Mouse (Mus musculus) heart, adult 8-10 months (tissue): ENCODE results near the gene Rtn1. TPM values are rescaled to one million over a fixed set of nuclear protein-coding genes. Genes with fewer than 3 reads are reported as not detected.

Experiments used
- DNase-seq: peaks from one replicate; pipeline ENCODE4 v3.0.0; 2022; ENCODE audit warnings: low spot score
- total RNA-seq, 4 experiments: library from RNA; stranded (reverse); gene quantifications; 2 replicates each; pipeline ENCODE4 v1.2.4; 2022

Rtn1 gene
- total RNA-seq, 4 experiments from 2014 or later: 3.3 to 7.0 (median 5.0) TPM

GRCm38 (mm10) chr12:72373916-72374615 is 34.8 kb downstream of the Rtn1 start:
- DNase-seq: no peak

GRCm38 (mm10) chr12:72370081-72370480 is 38.8 kb downstream of the Rtn1 start:
- DNase-seq: no peak

- no peak for DNase-seq
These were observed 42.1 kb downstream of the Rtn1 start for GRCm38 (mm10) chr12:72366763-72367162.

GRCm38 (mm10) chr12:72366104-72366437 is 42.8 kb downstream of the Rtn1 start:
- no peak for DNase-seq

GRCm38 (mm10) chr12:72365231-72366103 is 43.4 kb downstream of the Rtn1 start:
- DNase-seq: no peak

- DNase-seq: no peak
These were observed 44.3 kb downstream of the Rtn1 start for GRCm38 (mm10) chr12:72364543-72364942.

DNA sequence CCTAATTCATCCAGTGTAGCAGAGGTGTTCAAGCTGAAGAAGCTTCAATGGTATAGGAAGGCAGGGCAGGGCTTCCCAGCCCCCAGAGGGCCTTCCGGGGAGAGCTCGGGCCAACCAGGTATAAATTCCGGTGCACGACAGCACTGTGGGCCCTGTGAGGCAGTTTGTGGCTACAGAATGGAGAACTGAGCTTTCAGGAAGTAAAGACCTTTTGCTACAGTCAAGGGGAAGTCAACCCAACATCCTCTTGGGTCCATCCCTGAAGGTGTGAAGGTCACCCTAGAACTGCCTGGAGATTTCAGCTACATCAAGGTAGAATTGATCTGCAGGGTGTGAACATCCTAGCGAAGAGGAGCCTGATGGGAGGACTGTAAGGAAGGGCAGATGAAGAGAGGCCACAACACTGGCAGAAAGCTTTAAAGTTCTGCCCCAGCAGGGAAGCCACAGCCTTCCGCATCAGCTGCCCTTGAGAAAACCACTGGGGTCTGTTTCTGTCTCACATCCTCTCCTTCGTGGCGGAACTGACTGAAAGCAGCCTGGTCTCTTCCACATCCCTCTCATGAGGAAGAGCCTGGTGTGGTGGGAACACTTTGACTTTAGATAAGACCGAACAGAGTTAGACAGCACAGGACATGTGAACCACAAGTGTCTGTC is 47.0 kb downstream of the Rtn1 start:
- DNase-seq: no peak

GRCm38 (mm10) chr12:72360926-72361615 is 47.8 kb downstream of the Rtn1 start:
- DNase-seq: no peak

GRCm38 (mm10) chr12:72359903-72360302 is 49.0 kb downstream of the Rtn1 start:
- no peak for DNase-seq

- no peak for DNase-seq
These were observed 51.0 kb downstream of the Rtn1 start for GRCm38 (mm10) chr12:72357667-72358420.

DNA sequence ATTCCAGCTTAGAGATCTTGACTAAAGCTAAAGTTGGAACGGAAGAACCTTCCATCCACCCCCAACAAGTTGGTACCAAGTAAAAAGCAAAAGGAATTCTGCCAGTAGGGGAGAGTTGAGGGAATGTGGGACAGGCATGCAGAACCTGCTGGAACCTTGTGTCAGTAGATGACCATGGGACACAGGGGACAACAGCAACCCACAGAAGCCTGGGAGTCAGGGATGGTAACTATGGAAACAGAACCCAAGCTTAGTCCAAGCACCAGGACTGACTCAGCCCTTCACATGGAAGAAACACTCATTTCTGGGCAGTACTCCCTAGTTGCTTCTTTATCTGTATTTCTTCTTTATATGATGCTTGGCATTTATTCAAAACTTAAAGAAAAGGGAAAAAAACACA is 54.6 kb downstream of the Rtn1 start:
- no peak for DNase-seq

DNA sequence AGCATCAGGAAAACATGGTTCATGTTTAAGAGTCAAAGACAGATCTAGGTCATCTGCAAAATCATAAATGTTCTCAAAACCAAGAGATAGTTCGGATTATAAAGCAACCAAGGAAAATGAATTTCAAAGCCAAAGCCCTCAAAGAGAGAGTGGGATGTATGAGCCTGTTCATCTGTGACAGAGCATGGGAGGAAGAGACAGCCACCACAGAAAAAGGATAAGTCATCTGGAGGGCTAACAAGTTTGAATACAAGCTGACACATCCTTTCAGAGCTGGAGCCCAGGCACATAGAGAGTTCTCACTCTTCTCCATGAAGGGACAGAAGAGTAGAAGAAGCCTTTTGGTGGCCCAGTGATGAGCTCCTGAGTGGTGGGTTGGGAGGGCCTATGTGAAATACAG is 55.3 kb downstream of the Rtn1 start:
- no peak for DNase-seq

DNA sequence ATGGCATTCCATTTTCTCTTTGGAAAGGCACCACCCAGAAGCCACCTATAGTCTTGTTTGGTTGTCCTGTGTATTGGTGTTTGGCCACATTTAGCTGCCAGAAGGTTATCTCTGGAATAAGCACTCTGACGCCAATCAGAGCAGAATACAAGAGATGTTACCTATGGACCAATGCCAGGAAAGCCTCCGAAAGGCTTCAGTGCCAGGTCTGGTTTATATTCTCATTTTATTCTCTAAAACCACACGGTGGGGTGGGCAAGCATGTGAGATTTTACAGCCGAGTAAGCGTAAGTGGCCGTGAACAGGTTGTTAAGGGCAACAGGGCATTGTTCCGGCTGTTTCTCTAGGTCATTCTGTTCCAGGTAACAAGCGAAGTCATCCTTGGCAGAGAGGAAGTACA is 60.3 kb downstream of the Rtn1 start:
- DNase-seq: no peak

DNA sequence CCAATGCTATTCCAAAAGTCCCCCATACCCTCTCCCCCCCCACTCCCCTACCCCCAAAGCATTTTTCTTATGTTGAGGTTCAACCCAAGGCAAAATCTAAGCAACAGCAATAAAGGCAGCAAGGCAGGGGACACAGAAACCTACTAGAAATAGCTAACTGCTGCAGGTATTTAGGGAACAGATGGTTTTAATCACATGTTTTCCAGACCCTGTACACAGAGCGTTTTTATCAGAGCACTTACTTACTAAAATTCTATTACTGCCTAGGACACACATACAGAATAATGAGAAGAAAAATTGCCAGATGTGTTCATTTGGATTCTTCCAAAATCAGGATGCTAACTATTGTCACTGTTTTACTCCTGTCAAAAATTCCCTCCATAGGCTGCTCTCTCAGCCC is 61.7 kb downstream of the Rtn1 start:
- no peak for DNase-seq

DNA sequence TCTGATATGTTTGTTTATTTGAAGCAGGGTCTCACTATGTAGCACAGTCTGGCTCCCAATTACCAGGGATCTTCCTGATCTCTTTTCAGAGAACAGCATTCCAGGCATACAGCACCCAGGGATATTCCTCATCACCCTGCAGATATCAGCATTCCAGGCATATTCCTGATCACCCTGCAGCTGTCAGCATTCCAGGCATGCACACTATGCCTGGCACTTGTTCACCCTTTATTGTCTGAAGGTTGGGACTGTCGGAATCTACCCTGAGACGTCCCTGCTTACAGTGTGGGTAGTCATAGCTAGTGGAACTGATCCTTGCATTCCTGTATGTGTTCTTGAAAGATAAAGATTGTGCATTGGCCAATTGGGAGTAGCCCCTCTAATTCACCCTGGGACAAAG is 65.2 kb downstream of the Rtn1 start:
- DNase-seq: no peak

GRCm38 (mm10) chr12:72336009-72336408 is 72.8 kb downstream of the Rtn1 start:
- no peak for DNase-seq

DNA sequence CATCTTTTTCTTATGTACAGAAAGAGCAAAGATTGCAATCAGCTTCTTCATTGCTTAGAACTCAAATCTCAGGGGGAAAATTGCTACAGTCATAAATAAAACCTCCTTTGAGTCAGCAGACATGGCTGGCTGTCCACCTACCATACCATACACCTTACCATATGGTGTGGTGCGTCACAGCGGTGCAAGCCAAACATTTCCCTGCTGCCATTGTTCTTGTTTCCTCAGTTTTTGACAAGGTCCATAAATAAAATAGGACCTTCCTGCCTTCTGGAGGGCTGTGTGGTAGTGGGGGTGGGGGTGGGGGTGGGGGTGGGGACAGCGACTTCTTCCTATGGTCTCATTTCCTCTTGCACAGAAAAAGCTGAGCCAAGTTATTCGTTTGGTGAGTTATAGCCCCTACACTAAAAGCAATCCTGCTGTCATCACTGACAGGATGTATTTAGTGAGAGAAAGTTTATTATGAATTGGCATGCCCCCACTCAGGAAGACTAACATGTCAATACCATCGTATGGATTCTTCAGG is 76.3 kb downstream of the Rtn1 start:
- DNase-seq: no peak

DNA sequence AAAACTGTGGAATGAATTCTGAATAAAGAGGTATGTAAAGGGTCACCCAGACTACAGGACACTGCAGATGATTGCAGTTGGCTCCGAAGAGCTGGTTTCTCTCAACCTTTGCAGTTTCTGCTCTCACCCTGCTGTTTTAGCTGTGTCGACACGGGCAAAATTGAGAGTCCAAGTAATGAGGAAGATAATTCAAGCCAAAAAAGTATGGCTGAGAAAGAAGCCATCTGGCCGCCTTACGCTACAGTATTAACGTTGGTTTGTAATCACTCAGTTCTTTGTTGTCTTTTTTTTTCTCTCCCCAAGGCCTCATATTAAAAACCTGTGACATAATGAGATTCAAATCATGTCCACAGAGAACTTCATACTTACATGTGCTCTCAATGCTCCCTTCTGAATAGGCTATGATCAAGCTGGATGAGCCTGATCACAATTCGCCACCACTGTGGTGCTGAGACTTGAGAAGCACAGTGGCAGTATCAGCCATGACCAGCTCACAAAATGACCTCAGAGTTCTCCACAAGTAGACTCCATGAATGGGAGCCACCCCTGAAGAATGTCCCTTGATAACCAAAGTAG is 76.9 kb downstream of the Rtn1 start:
- no peak for DNase-seq

- DNase-seq: no peak
These were observed 82.8 kb downstream of the Rtn1 start for GRCm38 (mm10) chr12:72326087-72326486.

GRCm38 (mm10) chr12:72325025-72325424 is 83.8 kb downstream of the Rtn1 start:
- no peak for DNase-seq
